Mouse (Mus musculus) kidney, embryonic 16.5 days (tissue): ENCODE measurements around the gene Nr2c1. TPM values are rescaled to one million over a fixed set of nuclear protein-coding genes. Genes with fewer than 3 reads are reported as not detected.

ENCODE experiments used
- ATAC-seq: fragments of 200-750 bp; cut with Nextera tagmentation; 2 replicates; pipeline ENCODE4 v1.8.0; 2017; ENCODE audit warnings: moderate TSS enrichment; ENCODE audit not compliant: low FRiP score, low TSS enrichment
- H3K27ac ChIP-seq: fragments of 300-500 bp; sonication (generic); 2 replicates; pipeline ENCODE4 v1.5.1; 2014; ENCODE audit warnings: low read length
- H3K27me3 ChIP-seq: fragments of 300-500 bp; sonication (generic); 2 replicates; pipeline ENCODE4 v1.6.1; 2014; ENCODE audit warnings: low read length, control low read depth, mixed read lengths; ENCODE audit not compliant: insufficient read depth
- H3K36me3 ChIP-seq: fragments of 300-500 bp; sonication (generic); 2 replicates; pipeline ENCODE4 v1.6.1; 2014; ENCODE audit warnings: low read length, control low read depth, mixed read lengths; ENCODE audit not compliant: insufficient read depth
- H3K4me1 ChIP-seq: fragments of 300-500 bp; sonication (generic); 2 replicates; pipeline ENCODE4 v1.6.1; 2014; ENCODE audit warnings: low read length, control low read depth, mixed read lengths; ENCODE audit not compliant: insufficient read depth
- H3K4me2 ChIP-seq: fragments of 300-500 bp; sonication (generic); replicated peaks from 2 replicates; pipeline ENCODE4 v1.6.1; 2014; ENCODE audit warnings: low read depth, low read length
- H3K4me3 ChIP-seq: fragments of 300-500 bp; sonication (generic); 2 replicates; pipeline ENCODE4 v1.5.1; 2014; ENCODE audit warnings: mild to moderate bottlenecking, low read length
- H3K9ac ChIP-seq: fragments of 300-500 bp; sonication (generic); replicated peaks from 2 replicates; pipeline ENCODE4 v1.6.1; 2014; ENCODE audit warnings: low read length
- H3K9me3 ChIP-seq: fragments of 300-500 bp; sonication (generic); 2 replicates; pipeline ENCODE4 v1.6.1; 2016; ENCODE audit warnings: low read length, control low read depth
- WGBS: fragments of 180-500 bp; shearing (Covaris S2); extraction: QIAGEN DNeasy Blood & Tissue Kit; methylation state at CpG from one replicate; pipeline ENCODE4 v1.1.7; 2014; 5-methylcytosine and 5-hydroxymethylcytosine counted together
- polyA plus RNA-seq: library from polyadenylated mRNA; unstranded; fragments of >200 nt; fragmentation: Nextera tagmentation; extraction: Ambion mirVana; gene quantifications from 2 replicates; pipeline ENCODE4 v1.2.1, GENCODE M21; 2015

Nr2c1 gene
- polyA plus RNA-seq, 1 experiment from 2014 or later: 9.5 TPM

DNA sequence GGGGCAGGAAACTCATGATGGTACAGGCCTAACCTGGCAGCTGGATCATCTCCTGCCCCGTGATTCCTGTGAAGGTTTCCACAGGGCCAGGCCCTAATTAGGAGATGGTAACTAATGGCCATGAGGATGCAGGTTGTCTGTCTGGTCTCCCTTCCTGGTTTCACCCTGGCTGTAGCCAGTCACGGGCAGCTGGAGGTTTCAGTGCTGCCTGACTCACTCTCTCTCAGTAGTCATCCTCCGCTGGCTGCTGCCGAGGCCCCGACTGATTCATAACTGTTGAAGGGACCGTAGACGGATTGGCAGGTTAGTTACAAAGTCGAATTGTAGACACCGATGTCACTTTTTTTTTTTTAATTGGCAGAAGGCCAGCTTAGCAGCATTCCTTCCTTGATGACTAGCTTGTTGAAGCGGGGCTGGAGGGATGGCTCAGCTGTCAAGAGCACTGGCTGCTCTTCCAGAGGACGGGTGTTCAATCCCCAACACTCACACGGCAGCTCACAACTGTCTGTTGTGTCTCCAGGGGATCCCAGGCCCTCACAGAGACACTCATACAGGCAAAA, 31.0 kb upstream of the Nr2c1 start:
- Histone ChIP-seq H3K4me2 (no peak overlapping the region), H3K27me3 (no peaks in the 10 kb centered on the region), H3K4me1 (peaks cover 7% of the 10 kb centered on the region; the same call in 1 of the 2 replicates), H3K27ac (no peak overlapping the region), H3K9ac (no peak overlapping the region), H3K4me3 (no peak overlapping the region), H3K9me3 (no peaks in the 10 kb centered on the region), H3K36me3 (no peaks in the 10 kb centered on the region)
- 71% methylated on average over 12 of the region's 12 CpGs for WGBS
- ATAC-seq: 0 out of 2 replicates have a peak, but pooled peaks have one; percentile 35

- H3K4me3 ChIP-seq: no peak overlapping the region
- H3K4me1 ChIP-seq: peaks cover 7% of the 10 kb centered on the region; the same call in 1 of the 2 replicates
- WGBS: 88% methylated on average over 3 of the region's 3 CpGs
- no peaks in the 10 kb centered on the region for H3K36me3 ChIP-seq
- no peak overlapping the region for H3K4me2 ChIP-seq
- H3K27me3 ChIP-seq: no peaks in the 10 kb centered on the region
- no peak overlapping the region for H3K27ac ChIP-seq
- no peak for ATAC-seq
- H3K9ac ChIP-seq: no peak overlapping the region
- no peaks in the 10 kb centered on the region for H3K9me3 ChIP-seq
Observed at GRCm38 (mm10) chr10:94117916-94118315, 29.9 kb upstream of the Nr2c1 start.

- Histone ChIP-seq H3K27me3 (no peaks in the 10 kb centered on the region), H3K9me3 (no peaks in the 10 kb centered on the region), H3K4me2 (no peak overlapping the region), H3K4me1 (peaks cover 7% of the 10 kb centered on the region; the same call in 1 of the 2 replicates), H3K27ac (no peak overlapping the region), H3K36me3 (peaks cover 4% of the 10 kb centered on the region; the same call in 1 of the 2 replicates), H3K4me3 (no peak overlapping the region), H3K9ac (no peak overlapping the region)
- ATAC-seq: no peak
- WGBS: 84% methylated on average over 7 of the region's 7 CpGs
Observed at GRCm38 (mm10) chr10:94118993-94119392, 28.8 kb upstream of the Nr2c1 start.

DNA sequence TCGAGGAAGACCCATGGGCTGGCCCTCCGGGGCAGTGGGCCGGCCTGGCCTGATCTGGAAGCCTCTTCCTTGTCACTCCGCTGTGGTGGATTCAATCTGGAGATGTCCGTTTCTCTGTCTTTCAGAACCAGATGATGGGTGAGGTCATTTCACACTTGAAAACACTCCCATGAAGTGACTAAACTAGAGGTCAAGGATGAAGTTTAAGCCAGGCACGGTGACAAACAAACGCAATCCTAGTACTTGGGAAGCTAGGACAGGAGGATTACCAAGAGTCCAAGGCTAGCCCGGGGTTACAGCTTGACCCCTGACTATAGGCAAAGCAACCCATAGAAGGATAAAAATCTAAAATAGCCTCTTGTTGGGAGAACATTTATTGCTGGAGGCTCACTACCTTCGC, 27.1 kb upstream of the Nr2c1 start:
- Histone ChIP-seq H3K9ac (no peak overlapping the region), H3K9me3 (no peaks in the 10 kb centered on the region), H3K4me2 (no peak overlapping the region), H3K36me3 (peaks cover 4% of the 10 kb centered on the region; the same call in 1 of the 2 replicates), H3K4me1 (peaks cover 4% of the 10 kb centered on the region; the same call in 1 of the 2 replicates), H3K27ac (no peak overlapping the region), H3K27me3 (no peaks in the 10 kb centered on the region), H3K4me3 (no peak overlapping the region)
- no peak for ATAC-seq
- 85% methylated on average over 9 of the region's 9 CpGs for WGBS

- Histone ChIP-seq H3K36me3 (peaks cover 7% of the 10 kb centered on the region; the same call in 1 of the 2 replicates), H3K27ac (no peak overlapping the region), H3K4me2 (no peak overlapping the region), H3K4me1 (no peaks in the 10 kb centered on the region), H3K27me3 (no peaks in the 10 kb centered on the region), H3K4me3 (no peak overlapping the region), H3K9me3 (no peaks in the 10 kb centered on the region), H3K9ac (no peak overlapping the region)
- 85% methylated on average over 7 of the region's 7 CpGs for WGBS
- no peak for ATAC-seq
Observed at GRCm38 (mm10) chr10:94122595-94122994, 25.2 kb upstream of the Nr2c1 start.

DNA sequence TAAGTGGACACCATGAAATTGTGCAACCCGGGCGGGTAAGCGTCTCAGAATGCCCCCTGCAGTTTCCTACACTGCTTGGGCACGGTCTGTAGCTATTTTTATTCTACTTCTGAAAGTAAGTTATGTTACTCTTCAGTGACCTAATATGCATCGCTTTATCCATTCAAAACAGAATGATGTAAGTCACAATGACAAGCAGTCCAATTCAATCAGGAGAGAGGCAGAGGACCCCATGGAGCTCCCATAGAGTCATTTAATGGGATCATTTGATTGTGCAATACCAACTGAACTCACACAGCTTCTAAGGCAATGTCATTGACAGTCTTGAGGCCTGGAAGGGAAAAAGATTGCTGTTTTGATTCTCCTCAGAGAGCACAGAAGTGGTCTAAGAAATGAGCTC, 24.2 kb upstream of the Nr2c1 start:
- no peak for ATAC-seq
- H3K4me3 ChIP-seq: no peak overlapping the region
- H3K9ac ChIP-seq: no peak overlapping the region
- H3K4me2 ChIP-seq: no peak overlapping the region
- H3K36me3 ChIP-seq: peaks cover 7% of the 10 kb centered on the region; the same call in 1 of the 2 replicates
- H3K9me3 ChIP-seq: no peaks in the 10 kb centered on the region
- no peaks in the 10 kb centered on the region for H3K27me3 ChIP-seq
- H3K27ac ChIP-seq: no peak overlapping the region
- WGBS: 91% methylated on average over 5 of the region's 5 CpGs
- H3K4me1 ChIP-seq: no peaks in the 10 kb centered on the region

GRCm38 (mm10) chr10:94124376-94124775, 23.4 kb upstream of the Nr2c1 start:
- Histone ChIP-seq H3K4me2 (no peak overlapping the region), H3K4me3 (no peak overlapping the region), H3K9ac (no peak overlapping the region), H3K9me3 (no peaks in the 10 kb centered on the region), H3K4me1 (no peaks in the 10 kb centered on the region), H3K27me3 (no peaks in the 10 kb centered on the region), H3K27ac (no peak overlapping the region), H3K36me3 (peaks cover 7% of the 10 kb centered on the region; the same call in 1 of the 2 replicates)
- ATAC-seq: no peak
- 83% methylated on average over 5 of the region's 5 CpGs for WGBS

- ATAC-seq: peak; percentile 81
- Histone ChIP-seq H3K9ac (no peak overlapping the region), H3K4me2 (no peak overlapping the region), H3K4me3 (no peak overlapping the region), H3K27ac (peak overlapping the region; percentile 51), H3K9me3 (no peaks in the 10 kb centered on the region), H3K36me3 (0 out of 2 replicates have a peak, but pooled peaks cover 3% of the 10 kb centered on the region), H3K4me1 (no peaks in the 10 kb centered on the region), H3K27me3 (no peaks in the 10 kb centered on the region)
- 54% methylated on average over 9 of the region's 9 CpGs for WGBS
Observed at GRCm38 (mm10) chr10:94129680-94130119, 18.1 kb upstream of the Nr2c1 start.

DNA sequence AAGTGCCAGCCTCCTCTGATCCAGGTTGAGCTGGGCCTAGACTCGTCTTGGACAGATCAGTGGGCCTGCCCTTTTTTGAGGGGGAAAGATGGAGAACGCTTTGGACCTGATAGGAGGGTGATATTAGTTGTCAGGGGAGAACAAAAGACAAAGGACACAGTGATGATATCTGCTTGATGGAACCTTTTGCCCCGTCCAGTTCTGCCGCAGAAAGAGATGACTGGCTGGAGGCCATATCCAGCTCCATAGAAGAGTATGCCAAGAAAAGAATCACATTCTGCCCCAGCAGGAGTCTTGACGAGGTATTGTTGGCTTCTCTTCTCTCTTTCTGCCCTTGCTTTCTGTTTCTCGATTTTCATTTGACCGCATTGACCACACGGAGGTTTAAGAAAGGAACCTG, 14.7 kb upstream of the Nr2c1 start:
- Histone ChIP-seq H3K4me2 (no peak overlapping the region), H3K36me3 (0 out of 2 replicates have a peak, but pooled peaks cover 2% of the 10 kb centered on the region), H3K9ac (no peak overlapping the region), H3K9me3 (no peaks in the 10 kb centered on the region), H3K27me3 (no peaks in the 10 kb centered on the region), H3K27ac (no peak overlapping the region), H3K4me1 (no peaks in the 10 kb centered on the region), H3K4me3 (no peak overlapping the region)
- WGBS: 86% methylated on average over 8 of the region's 8 CpGs
- ATAC-seq: no peak

DNA sequence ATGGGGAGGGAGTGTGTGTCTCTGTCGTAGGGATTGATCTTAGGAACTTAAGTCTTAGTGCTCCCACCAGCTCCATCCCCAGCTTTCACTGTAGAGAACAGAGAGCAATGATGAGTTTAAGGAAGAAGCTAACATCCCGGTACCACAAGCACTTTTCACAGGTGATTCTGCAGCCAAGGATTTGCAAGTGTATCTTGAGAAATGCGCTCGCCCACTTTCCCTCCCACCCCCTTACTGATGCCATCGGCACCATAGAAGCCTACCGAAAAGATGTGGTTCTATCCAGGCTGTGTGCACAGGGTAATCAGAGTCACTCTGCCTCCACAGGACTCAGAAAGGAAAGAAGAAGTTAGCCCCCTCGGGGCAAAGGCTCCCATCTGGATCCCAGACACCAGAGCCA, 14.1 kb upstream of the Nr2c1 start:
- no peak for ATAC-seq
- no peak overlapping the region for H3K9ac ChIP-seq
- no peaks in the 10 kb centered on the region for H3K4me1 ChIP-seq
- no peak overlapping the region for H3K4me3 ChIP-seq
- H3K4me2 ChIP-seq: no peak overlapping the region
- H3K36me3 ChIP-seq: 0 out of 2 replicates have a peak, but pooled peaks cover 2% of the 10 kb centered on the region
- H3K27me3 ChIP-seq: no peaks in the 10 kb centered on the region
- H3K9me3 ChIP-seq: no peaks in the 10 kb centered on the region
- H3K27ac ChIP-seq: no peak overlapping the region
- WGBS: 90% methylated on average over 7 of the region's 7 CpGs
